Mouse (Mus musculus) spleen, adult 2 months (tissue): ENCODE measurements around the gene Sort1.

ENCODE experiments used
- CTCF ChIP-seq: fragments of 200-500 bp; IDR thresholded peaks from 2 replicates; pipeline ENCODE4 v1.5.1; 2011; ENCODE audit warnings: mild to moderate bottlenecking, inconsistent platforms; ENCODE audit not compliant: insufficient read depth, insufficient read length, insufficient replicate concordance; ENCODE audit errors: extremely low read depth
- POLR2A ChIP-seq: fragments of 200-500 bp; IDR thresholded peaks from 2 replicates; pipeline ENCODE4 v1.6.1; 2011; ENCODE audit warnings: low read depth, low read length, inconsistent platforms

DNA sequence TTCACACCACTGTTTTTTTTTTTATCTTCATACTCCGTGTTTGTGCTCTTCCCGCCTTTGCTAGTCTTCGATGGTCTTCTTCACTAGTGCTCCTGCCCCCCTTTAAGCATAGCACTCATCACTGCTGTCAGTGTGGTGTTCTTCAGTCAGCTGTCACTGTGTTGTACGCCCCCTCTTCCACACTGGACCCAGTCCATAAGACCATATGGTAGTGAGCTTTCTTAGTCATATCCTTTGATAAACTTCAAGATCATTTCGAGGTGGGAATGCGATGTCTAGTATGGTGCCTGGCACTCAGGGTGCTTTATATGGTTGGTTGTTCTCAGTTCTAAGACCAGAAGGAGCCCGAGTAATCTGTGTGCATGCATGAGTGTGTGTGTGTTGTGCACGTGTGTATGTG lies 43.4 kb downstream of the Sort1 start:
- no peak for TF ChIP-seq CTCF
- no peak for TF ChIP-seq POLR2A
